Mouse (Mus musculus): Measurements from ENCODE around the gene Nadsyn1. TPM values are rescaled to one million over a fixed set of nuclear protein-coding genes. Genes with fewer than 3 reads are reported as not detected.

Gene Nadsyn1
- polyA plus RNA-seq, 1 experiment, result 0.16 TPM

DNA sequence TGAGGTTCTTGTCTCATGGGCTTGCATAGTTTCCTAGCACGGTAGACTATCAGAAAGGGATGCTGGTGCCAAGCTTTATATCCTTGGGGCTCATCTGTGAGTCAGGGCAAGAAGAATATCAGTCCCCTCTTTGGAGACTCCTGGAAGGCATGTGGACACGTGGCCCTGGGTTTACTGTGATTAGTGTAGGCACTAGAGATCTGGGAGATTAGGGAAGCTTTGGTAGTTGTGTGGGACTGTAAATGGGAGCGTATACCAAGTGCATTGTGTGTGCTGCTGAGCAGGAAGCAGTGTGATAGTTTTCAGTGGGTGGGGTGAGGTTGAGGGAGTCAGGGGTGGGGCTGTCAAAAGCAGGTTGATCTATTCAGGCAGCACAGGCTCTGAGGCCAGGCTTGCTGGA lies 12.3 kb upstream of the Nadsyn1 start:
- peaks cover 26% of the 10 kb centered on the region for H3K36me3 ChIP-seq (ENCODE audit: control insufficient read depth)
- no peaks in the 10 kb centered on the region for H3K27me3 ChIP-seq (ENCODE audit: control insufficient read depth)

DNA sequence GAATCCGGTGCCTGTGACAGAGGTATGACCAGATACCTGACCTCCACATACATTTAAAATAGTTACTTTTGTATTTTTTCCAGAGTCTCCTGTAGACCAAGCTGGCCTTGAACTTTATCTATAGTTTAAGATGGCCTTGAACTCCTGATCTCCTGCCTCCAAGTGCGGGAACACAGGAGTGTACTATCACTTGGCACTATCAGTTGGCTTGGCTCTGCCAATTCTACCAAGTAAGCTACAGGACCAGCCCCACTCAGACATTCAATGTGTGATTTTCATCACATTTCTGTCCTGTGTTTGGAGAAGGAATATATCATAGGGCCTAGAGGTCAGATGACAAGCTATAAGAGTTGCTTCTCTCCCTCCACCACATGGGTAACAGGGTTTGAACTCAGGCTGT lies 11.7 kb upstream of the Nadsyn1 start:
- Histone ChIP-seq H3K27me3 (ENCODE audit: control insufficient read depth) (no peaks in the 10 kb centered on the region), H3K4me3 (replicated peaks) (no peak overlapping the region), H3K4me1 (ENCODE audit: control insufficient read depth) (peaks cover 23% of the 10 kb centered on the region), H3K36me3 (ENCODE audit: control insufficient read depth) (peaks cover 23% of the 10 kb centered on the region), H3K9me3 (ENCODE audit: control insufficient read depth, low read length) (no peaks in the 10 kb centered on the region)
- no peak for TF ChIP-seq TAL1 (IDR thresholded peaks at IDR 0.05; ENCODE audit: low read length)
- TF ChIP-seq GATA1 (IDR thresholded peaks at IDR 0.05; ENCODE audit: low read length), result no peak

More for the DNA sequence above, 12.3 kb upstream of the Nadsyn1 start:
- peaks cover 17% of the 10 kb centered on the region for H3K4me1 ChIP-seq (ENCODE audit: control insufficient read depth)
- TF ChIP-seq TAL1 (IDR thresholded peaks at IDR 0.05; ENCODE audit: low read length) (no peak), GATA1 (IDR thresholded peaks at IDR 0.05; ENCODE audit: low read length) (no peak; the same call in 1 of the 2 replicates)
- H3K4me3 ChIP-seq (replicated peaks), result no peak overlapping the region
- no peaks in the 10 kb centered on the region for H3K9me3 ChIP-seq (ENCODE audit: control insufficient read depth, low read length)

DNA sequence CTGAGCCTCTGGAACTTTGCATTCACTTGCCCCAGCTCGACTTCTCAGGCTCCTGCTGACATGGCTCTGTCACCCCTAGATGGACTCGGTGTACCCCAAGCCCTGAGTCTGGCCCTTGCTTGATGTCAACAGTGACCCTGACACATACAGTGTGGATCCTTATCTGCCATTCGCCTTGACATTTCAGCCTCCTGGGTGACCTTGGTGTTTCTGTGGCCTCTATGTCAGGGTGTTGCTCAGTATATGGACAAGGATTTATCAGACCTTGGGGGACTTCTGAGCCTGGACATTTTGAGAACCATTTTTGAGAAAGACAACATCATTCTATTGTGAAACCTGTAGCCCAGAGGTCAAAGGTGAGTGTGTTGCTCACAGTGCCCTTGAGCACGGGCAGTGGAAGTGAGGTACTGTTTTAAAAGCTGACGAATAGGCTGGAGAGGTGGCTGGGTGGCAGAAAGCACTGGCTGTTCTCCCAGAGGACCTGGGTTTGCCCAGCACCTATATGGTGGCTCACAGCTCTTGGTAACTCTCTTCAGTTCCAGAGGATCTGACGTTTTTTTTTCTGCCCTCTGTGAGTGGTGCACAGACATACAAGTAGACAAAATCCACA lies 11.0 kb upstream of the Nadsyn1 start:
- TF ChIP-seq GATA1 (IDR thresholded peaks at IDR 0.05; ENCODE audit: low read length) (no peak), TAL1 (IDR thresholded peaks at IDR 0.05; ENCODE audit: low read length) (no peak)
- Histone ChIP-seq H3K36me3 (ENCODE audit: control insufficient read depth) (peaks cover 21% of the 10 kb centered on the region), H3K27me3 (ENCODE audit: control insufficient read depth) (no peaks in the 10 kb centered on the region), H3K9me3 (ENCODE audit: control insufficient read depth, low read length) (no peaks in the 10 kb centered on the region), H3K4me3 (replicated peaks) (no peak overlapping the region), H3K4me1 (ENCODE audit: control insufficient read depth) (peaks cover 28% of the 10 kb centered on the region)

DNA sequence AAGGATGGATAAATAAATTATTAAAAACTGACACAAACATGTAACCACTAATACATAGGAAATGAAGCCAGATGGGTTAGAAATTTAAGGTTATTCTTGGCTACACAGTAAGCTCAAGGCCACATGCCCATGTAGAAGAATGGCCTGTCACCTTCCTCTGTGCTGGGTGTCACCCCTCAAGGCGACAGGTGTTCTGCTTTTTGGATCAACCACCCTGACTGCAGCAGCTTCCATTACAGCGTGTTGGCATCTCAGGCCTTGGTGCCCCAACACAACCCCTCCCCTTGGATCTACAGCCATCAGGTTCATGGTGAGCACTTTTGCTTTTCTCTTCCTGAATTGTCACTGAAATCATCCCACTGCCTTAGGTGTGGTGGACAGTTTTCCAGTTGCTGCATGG lies 10.0 kb upstream of the Nadsyn1 start:
- Histone ChIP-seq H3K9me3 (ENCODE audit: control insufficient read depth, low read length) (no peaks in the 10 kb centered on the region), H3K4me3 (replicated peaks) (no peak overlapping the region), H3K36me3 (ENCODE audit: control insufficient read depth) (peaks cover 12% of the 10 kb centered on the region), H3K4me1 (ENCODE audit: control insufficient read depth) (peaks cover 28% of the 10 kb centered on the region), H3K27me3 (ENCODE audit: control insufficient read depth) (no peaks in the 10 kb centered on the region)
- TF ChIP-seq GATA1 (IDR thresholded peaks at IDR 0.05; ENCODE audit: low read length) (no peak), TAL1 (IDR thresholded peaks at IDR 0.05; ENCODE audit: low read length) (no peak)

DNA sequence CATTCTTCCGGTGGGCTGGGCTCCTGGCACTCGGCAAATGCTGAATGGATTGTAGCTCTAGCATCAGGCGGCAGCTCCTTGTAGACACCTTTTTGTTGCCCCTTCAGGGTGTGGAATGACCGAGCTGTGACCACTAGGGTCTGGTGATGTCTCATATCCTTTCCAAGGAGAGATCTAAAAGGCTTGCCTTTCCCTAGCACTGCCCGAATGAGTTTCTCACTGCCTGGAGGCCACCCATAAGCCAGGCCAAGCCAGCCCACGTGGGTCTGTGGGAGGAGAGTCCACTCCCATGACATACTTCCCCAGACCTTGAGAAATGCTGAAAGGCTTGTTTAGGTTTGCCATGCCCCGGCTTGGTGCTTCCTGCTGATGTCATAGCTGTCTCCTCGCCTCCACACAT lies 9.5 kb upstream of the Nadsyn1 start:
- peaks cover 8% of the 10 kb centered on the region for H3K36me3 ChIP-seq (ENCODE audit: control insufficient read depth)
- no peak for TF ChIP-seq TAL1 (IDR thresholded peaks at IDR 0.05; ENCODE audit: low read length)
- TF ChIP-seq GATA1 (IDR thresholded peaks at IDR 0.05; ENCODE audit: low read length), result no peak
- H3K4me1 ChIP-seq (ENCODE audit: control insufficient read depth), result peaks cover 28% of the 10 kb centered on the region
- no peaks in the 10 kb centered on the region for H3K9me3 ChIP-seq (ENCODE audit: control insufficient read depth, low read length)
- no peak overlapping the region for H3K4me3 ChIP-seq (replicated peaks)
- H3K27me3 ChIP-seq (ENCODE audit: control insufficient read depth), result no peaks in the 10 kb centered on the region

DNA sequence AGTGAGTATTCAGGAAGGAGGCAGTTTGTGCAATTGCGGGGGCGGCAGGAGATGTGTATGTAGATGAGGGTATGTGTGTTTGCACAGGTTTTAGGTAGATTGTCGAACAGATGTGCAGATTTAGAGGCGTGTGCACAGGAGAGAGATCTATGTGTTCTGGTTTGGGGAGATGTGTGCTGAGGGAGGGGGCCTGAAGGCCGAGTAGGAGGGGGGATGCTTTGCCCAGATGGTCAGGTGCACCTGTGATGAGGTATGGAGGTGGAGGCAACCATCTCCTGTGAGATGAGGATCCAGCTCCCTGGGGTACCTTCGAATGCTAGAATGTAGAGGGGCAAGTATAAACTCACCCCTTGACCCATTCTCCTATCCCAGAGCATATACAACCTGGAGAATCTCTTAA lies 7.8 kb upstream of the Nadsyn1 start:
- Histone ChIP-seq H3K9me3 (ENCODE audit: control insufficient read depth, low read length) (no peaks in the 10 kb centered on the region), H3K4me3 (replicated peaks) (peak overlapping the region; percentile 76), H3K36me3 (ENCODE audit: control insufficient read depth) (peaks cover 5% of the 10 kb centered on the region), H3K4me1 (ENCODE audit: control insufficient read depth) (peaks cover 26% of the 10 kb centered on the region), H3K27me3 (ENCODE audit: control insufficient read depth) (no peaks in the 10 kb centered on the region)
- TF ChIP-seq GATA1 (IDR thresholded peaks at IDR 0.05; ENCODE audit: low read length) (no peak), TAL1 (IDR thresholded peaks at IDR 0.05; ENCODE audit: low read length) (no peak)

DNA sequence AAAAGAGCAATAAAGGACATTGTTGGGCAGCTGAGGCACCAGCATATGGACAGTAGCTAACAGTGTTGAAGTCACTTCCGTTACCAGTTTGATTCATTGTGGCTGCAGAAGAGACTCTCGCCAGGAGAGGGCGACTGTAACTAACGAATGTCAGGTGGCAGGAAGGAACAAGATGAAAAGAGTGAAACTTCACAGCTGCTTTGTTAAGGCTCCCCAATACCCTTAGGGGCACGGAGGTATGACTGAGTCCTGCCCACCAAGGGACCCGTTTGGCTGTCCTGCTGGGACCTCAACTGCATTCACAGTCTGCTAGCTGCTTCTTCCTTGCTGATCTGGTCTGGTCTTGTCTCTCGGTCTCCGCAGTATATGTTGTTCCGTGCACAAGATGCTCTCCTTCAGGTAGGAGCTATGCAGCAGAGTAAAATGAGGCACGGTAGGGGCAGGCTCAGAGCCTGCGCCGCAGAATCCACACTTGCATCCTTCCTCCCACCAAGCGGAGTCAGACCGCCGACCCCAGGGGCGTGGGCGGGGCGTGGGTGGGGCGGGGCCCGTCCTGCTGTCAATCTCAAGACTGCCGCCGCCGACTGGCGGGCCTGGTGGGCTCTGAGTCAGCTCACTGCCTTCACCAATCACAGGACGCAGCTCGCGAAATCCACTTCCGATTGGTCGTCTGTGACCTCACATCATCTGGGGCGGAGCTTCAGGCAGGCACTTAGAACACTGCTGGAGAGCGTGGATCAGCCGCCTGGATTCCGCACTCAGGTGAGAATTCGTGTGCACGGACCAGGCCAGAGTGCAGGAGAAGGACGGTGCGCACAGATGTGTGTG lies 7.1 kb upstream of the Nadsyn1 start:
- Histone ChIP-seq H3K27me3 (ENCODE audit: control insufficient read depth) (no peaks in the 10 kb centered on the region), H3K4me1 (ENCODE audit: control insufficient read depth) (peaks cover 21% of the 10 kb centered on the region)
- TF ChIP-seq TAL1 (IDR thresholded peaks at IDR 0.05; ENCODE audit: low read length), result no peak
- no peak for TF ChIP-seq GATA1 (IDR thresholded peaks at IDR 0.05; ENCODE audit: low read length)

DNA sequence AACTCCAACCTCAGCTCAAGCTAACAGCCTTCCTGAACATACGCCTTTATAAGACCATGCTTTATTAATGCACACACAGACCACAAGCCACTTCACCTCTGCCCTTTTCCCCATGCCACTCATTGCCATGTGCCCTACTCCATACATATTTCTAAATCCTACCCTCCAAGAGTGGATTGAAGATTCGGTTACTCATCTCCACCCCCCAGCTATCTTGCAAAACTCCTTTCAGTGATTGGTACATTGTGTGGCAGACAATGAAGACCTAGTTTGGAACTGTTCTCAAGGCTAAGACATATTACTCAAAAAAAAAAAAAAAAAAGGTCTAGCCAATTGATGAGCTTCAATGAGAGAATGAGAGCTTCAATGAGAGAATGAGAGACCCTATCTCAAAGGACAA lies 4.3 kb upstream of the Nadsyn1 start:
- Histone ChIP-seq H3K36me3 (ENCODE audit: control insufficient read depth) (peaks cover 1% of the 10 kb centered on the region; the same call in 1 of the 2 replicates), H3K27me3 (ENCODE audit: control insufficient read depth) (no peaks in the 10 kb centered on the region), H3K4me1 (ENCODE audit: control insufficient read depth) (peaks cover 34% of the 10 kb centered on the region), H3K4me3 (replicated peaks) (no peak overlapping the region), H3K9me3 (ENCODE audit: control insufficient read depth, low read length) (no peaks in the 10 kb centered on the region)
- TF ChIP-seq GATA1 (IDR thresholded peaks at IDR 0.05; ENCODE audit: low read length), result no peak
- TF ChIP-seq TAL1 (IDR thresholded peaks at IDR 0.05; ENCODE audit: low read length), result no peak

More for the DNA sequence above, 7.1 kb upstream of the Nadsyn1 start:
- H3K9me3 ChIP-seq (ENCODE audit: control insufficient read depth, low read length), result no peaks in the 10 kb centered on the region
- peaks cover 5% of the 10 kb centered on the region for H3K36me3 ChIP-seq (ENCODE audit: control insufficient read depth)
- H3K4me3 ChIP-seq (replicated peaks), result peak overlapping the region; percentile 76

DNA sequence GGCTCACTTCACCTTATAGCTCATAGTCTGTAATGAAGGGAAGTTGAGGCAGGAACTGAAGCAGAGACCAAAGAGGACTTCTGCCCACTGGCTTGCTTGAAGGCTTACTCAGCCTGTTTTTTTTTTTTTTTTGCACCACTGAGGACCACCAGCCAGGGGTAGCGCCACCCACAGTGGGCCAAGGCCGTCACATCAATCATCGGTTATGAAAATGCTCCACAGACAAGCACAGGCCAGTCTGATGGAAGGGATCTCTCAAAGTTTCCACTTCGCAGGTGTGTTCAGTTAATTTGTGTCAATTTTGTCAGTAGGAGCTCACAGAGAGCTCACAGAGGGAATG lies 587 bp upstream of the Nadsyn1 start:
- peaks cover 10% of the 10 kb centered on the region for H3K36me3 ChIP-seq (ENCODE audit: control insufficient read depth)
- no peaks in the 10 kb centered on the region for H3K9me3 ChIP-seq (ENCODE audit: control insufficient read depth, low read length)
- no peak for TF ChIP-seq TAL1 (IDR thresholded peaks at IDR 0.05; ENCODE audit: low read length)
- TF ChIP-seq GATA1 (IDR thresholded peaks at IDR 0.05; ENCODE audit: low read length), result no peak
- H3K27me3 ChIP-seq (ENCODE audit: control insufficient read depth), result no peaks in the 10 kb centered on the region
- peaks cover 24% of the 10 kb centered on the region for H3K4me1 ChIP-seq (ENCODE audit: control insufficient read depth)
- peak overlapping the region; percentile 80 for H3K4me3 ChIP-seq (replicated peaks)
